Mouse (Mus musculus): Measurements from ENCODE around the gene Pibf1.

Gene Pibf1

GRCm38 (mm10) chr14:99141786-99142633, 42.8 kb downstream of the Pibf1 start:
- peak; percentile 87 for DNase-seq

- no peak for DNase-seq
Observed at GRCm38 (mm10) chr14:99146841-99147240, 47.6 kb downstream of the Pibf1 start.

- DNase-seq = no peak
Observed at GRCm38 (mm10) chr14:99152683-99153082, 53.5 kb downstream of the Pibf1 start.

- DNase-seq = no peak
Observed at GRCm38 (mm10) chr14:99159940-99160339, 60.7 kb downstream of the Pibf1 start.

- no peak for DNase-seq
Observed at GRCm38 (mm10) chr14:99163051-99163450, 63.8 kb downstream of the Pibf1 start.

GRCm38 (mm10) chr14:99174138-99174745, 75.0 kb downstream of the Pibf1 start:
- no peak for DNase-seq

GRCm38 (mm10) chr14:99176559-99176958, 77.3 kb downstream of the Pibf1 start:
- peak; percentile 7 for DNase-seq

GRCm38 (mm10) chr14:99190153-99190790, 91.0 kb downstream of the Pibf1 start:
- no peak for DNase-seq

GRCm38 (mm10) chr14:99205865-99206264, 106.6 kb downstream of the Pibf1 start:
- no peak for DNase-seq

GRCm38 (mm10) chr14:99206591-99206990, 107.4 kb downstream of the Pibf1 start:
- no peak for DNase-seq

GRCm38 (mm10) chr14:99210431-99210830, 111.2 kb downstream of the Pibf1 start:
- no peak for DNase-seq

GRCm38 (mm10) chr14:99218396-99219012, 119.3 kb downstream of the Pibf1 start:
- no peak for DNase-seq

GRCm38 (mm10) chr14:99219757-99220171, 120.5 kb downstream of the Pibf1 start:
- no peak for DNase-seq

GRCm38 (mm10) chr14:99225929-99226328, 126.7 kb downstream of the Pibf1 start:
- DNase-seq = no peak

GRCm38 (mm10) chr14:99229071-99229780, 130.0 kb downstream of the Pibf1 start:
- no peak for DNase-seq

GRCm38 (mm10) chr14:99233056-99233455, 133.8 kb downstream of the Pibf1 start:
- DNase-seq = no peak

- no peak for DNase-seq
Observed at GRCm38 (mm10) chr14:99237115-99237514, 137.9 kb downstream of the Pibf1 start.

GRCm38 (mm10) chr14:99240563-99240962, 141.3 kb downstream of the Pibf1 start:
- no peak for DNase-seq

- DNase-seq = no peak
Observed at GRCm38 (mm10) chr14:99244508-99244907, 145.3 kb downstream of the Pibf1 start.

- DNase-seq = no peak
Observed at GRCm38 (mm10) chr14:99262026-99262425, 162.8 kb downstream of the Pibf1 start.

GRCm38 (mm10) chr14:99263816-99264215, 164.6 kb downstream of the Pibf1 start:
- peak; percentile 19 for DNase-seq

GRCm38 (mm10) chr14:99265791-99266190, 166.6 kb downstream of the Pibf1 start:
- no peak for DNase-seq

- DNase-seq = no peak
Observed at GRCm38 (mm10) chr14:99266749-99267148, 167.5 kb downstream of the Pibf1 start.

Data from liver (tissue).